Mouse (Mus musculus) c-Kit-positive CD71-positive TER-119-positive erythroid progenitor cells, embryonic 14.5 days (primary cell): Measurements from ENCODE around the gene Foxc2.

Source experiments
- DNase-seq: peaks from one replicate; pipeline ENCODE4 v3.0.0-alpha.2; 2013; ENCODE audit warnings: low spot score

Foxc2 gene

GRCm38 (mm10) chr8:121115948-121116347 lies at the start of gene Foxc2:
Gene Foxc2 (plus strand): TSS chr8:121116171.
- no peak for DNase-seq

- no peak for DNase-seq
Measured at GRCm38 (mm10) chr8:121071454-121071853, 44.5 kb upstream of the Foxc2 start.

GRCm38 (mm10) chr8:121072406-121073130 lies 43.4 kb upstream of the Foxc2 start:
- DNase-seq: no peak

GRCm38 (mm10) chr8:121073174-121074107 lies 42.5 kb upstream of the Foxc2 start:
- no peak for DNase-seq

DNA sequence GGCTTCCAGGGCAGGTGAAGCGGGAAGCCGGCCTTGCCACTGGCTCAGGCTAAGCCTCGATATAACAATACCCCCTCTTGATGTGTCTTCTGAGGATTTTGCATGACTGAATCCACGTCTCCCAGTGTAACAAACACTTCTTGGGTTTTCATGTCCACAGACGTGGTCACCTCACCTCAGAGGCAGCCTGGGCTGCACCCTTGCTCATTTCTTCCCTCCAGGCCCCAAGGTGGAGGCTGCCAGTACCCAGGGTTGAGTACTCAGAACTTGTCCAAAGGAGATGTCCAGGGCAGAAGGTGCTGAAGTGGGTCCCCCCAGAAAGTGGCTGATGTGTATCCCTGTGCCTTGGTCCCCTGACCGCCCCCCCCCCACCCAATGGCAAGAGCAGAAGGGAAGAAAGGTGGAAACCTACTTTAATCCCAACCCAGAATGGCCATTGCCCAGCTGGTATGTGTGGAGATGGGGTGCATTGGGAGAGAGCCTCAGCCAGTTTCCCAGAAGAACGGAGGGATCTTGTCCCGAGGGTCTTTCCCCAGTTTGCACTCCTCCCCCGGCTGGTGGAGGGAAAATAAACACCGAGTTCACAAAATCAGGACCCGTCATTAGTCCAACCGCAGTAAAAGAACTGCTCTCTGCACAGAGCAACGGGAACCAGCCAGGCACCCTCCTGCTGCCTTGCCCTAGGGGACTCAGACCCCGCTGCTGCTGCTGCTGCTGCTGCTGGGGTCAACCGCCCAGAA lies 41.7 kb upstream of the Foxc2 start:
- no peak for DNase-seq

- DNase-seq: no peak
Measured at GRCm38 (mm10) chr8:121074848-121075145, 41.2 kb upstream of the Foxc2 start.

DNA sequence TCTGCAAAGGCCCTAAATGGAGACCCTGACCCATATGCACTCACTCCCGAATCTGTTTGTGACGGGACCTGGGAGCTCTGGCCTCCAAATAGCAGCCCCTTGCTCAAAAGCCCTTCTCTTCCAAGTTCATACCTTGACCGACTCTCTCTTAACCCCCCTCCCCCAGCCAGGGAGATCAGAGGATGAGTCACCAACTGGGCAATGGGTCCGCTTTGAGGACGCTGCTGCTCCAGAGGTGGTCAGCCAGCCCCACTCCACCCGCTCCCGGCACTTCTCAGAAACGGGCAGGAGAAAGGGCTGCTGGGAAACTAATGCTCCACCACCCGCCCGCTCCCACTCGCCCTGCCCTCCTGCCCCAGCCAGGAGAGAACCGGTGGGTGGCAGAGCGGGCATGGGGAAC lies 40.0 kb upstream of the Foxc2 start:
- DNase-seq: no peak

GRCm38 (mm10) chr8:121076555-121076954 lies 39.4 kb upstream of the Foxc2 start:
- no peak for DNase-seq

DNA sequence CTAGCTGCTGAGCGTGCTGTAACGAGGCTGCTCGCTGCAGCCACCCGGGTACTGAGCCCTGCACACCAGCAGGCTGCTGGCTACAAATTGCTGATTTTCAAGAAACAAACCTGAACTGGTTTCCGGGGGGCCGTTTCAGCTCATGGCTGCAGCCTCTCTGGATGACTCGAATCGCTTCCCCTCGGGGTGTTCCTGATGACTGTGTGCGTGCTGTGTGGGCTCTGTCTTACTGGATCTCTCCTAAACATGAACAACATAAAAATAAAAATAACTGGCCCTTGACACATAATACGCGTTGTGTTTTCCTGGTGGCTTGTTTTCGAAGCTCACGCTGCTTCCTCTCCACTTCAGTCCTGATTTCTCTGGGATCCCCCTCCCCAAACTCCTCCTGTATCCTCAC lies 37.2 kb upstream of the Foxc2 start:
- no peak for DNase-seq

GRCm38 (mm10) chr8:121079201-121079600 lies 36.8 kb upstream of the Foxc2 start:
- no peak for DNase-seq

DNA sequence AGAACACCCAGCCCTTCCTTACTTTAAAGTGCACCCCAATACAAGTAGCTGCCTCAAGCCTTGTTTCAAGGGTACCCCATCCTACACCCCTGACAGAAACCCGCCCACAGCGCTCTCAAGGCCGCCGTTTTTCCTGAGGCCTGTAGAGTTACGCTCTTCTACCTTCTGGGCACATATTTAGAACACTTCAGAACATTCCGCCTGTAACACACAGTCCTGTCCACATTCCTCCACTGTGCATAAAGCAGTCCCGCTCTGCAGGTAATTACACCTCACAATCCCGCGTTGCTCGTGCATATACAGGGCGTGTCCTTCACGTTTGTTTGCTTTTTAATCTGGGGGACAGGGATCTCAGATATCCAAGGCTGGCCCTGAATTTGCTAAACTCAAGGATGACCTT lies 36.0 kb upstream of the Foxc2 start:
- DNase-seq: no peak

- no peak for DNase-seq
Measured at GRCm38 (mm10) chr8:121080361-121081090, 35.4 kb upstream of the Foxc2 start.

DNA sequence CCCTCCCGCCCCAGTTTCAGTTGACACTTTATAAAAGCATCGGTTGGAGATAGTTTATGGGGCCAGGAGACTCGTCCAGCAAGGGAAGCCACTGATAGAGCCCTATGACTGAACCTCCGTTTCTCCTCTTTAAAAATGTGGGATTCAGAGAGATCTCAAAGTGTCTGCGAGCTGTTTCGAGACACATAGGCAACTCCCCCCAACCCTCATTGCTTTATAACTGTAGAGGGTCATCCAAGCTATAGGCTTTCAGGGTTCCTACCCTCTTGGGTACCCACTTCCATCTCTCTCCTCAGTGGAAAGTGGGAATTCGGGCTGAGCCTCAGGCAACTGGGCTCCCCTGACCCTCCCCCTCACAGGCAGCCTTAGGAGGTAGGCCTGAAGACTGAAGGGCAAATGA lies 34.6 kb upstream of the Foxc2 start:
- DNase-seq: no peak

GRCm38 (mm10) chr8:121082218-121083092 lies 33.5 kb upstream of the Foxc2 start:
- no peak for DNase-seq

- DNase-seq: no peak
Measured at GRCm38 (mm10) chr8:121083093-121083935, 32.7 kb upstream of the Foxc2 start.

- no peak for DNase-seq
Measured at GRCm38 (mm10) chr8:121083936-121084209, 32.1 kb upstream of the Foxc2 start.

DNA sequence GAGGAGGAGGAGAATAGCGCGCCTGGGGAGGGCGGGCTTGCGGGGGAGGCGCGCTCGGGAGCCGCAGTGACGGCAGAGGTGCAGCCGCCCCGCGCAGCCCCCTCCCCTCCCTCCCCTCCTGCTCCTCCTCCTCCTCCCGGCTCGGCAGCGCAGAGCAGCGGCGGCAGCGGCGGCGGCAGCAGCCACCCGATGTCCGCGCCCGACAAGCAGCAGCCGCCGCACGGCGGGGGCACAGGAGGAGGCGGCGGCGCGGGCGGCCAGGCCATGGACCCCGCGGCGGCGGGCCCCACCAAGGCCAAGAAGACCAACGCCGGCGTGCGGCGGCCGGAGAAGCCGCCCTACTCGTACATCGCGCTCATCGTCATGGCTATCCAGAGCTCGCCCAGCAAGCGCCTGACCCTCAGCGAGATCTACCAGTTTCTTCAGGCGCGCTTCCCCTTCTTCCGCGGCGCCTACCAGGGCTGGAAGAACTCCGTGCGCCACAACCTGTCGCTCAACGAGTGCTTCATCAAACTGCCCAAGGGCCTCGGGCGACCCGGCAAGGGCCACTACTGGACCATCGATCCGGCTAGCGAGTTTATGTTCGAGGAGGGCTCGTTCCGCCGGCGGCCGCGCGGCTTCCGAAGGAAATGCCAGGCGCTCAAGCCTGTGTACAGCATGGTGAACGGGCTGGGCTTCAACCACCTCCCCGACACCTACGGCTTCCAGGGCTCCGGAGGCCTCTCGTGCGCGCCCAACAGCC lies 31.6 kb upstream of the Foxc2 start, which contains the start of gene Foxf1:
TSS of gene Foxf1 (plus strand) at position 177 of the 742 bp plus-strand sequence.
- no peak for DNase-seq

DNA sequence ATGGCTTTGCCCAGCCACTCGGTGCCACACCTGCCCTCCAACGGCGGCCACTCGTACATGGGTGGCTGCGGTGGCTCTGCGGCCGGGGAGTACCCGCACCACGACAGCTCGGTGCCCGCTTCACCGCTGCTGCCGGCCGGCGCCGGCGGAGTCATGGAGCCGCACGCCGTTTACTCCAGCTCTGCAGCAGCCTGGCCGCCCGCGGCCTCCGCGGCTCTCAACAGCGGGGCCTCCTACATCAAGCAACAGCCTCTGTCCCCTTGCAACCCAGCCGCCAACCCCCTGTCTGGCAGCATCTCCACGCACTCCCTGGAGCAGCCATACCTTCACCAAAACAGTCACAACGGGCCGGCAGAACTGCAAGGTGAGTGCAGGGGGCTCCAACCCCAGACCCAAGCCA lies 31.0 kb upstream of the Foxc2 start:
- DNase-seq: no peak

GRCm38 (mm10) chr8:121085561-121085960 lies 30.4 kb upstream of the Foxc2 start:
- DNase-seq: no peak
